Mouse (Mus musculus) kidney, embryonic 15.5 days (tissue): ENCODE measurements around the gene Bend4. TPM values are rescaled to one million over a fixed set of nuclear protein-coding genes. Genes with fewer than 3 reads are reported as not detected.
A peak's percentile ranks its signal among the peaks of the same experiment; 100 is the strongest.

Experiments used
- ATAC-seq: fragments of 200-750 bp; cut with Nextera tagmentation; replicated peaks from 2 replicates; pipeline ENCODE4 v1.8.0; 2017; ENCODE audit warnings: moderate TSS enrichment; ENCODE audit not compliant: low FRiP score
- H3K27ac ChIP-seq: fragments of 300-500 bp; sonication (generic); 2 replicates; pipeline ENCODE4 v1.5.1; 2015; ENCODE audit warnings: mild to moderate bottlenecking, inconsistent platforms
- H3K27me3 ChIP-seq: fragments of 300-500 bp; sonication (generic); 2 replicates; pipeline ENCODE4 v1.6.1; 2015; ENCODE audit warnings: inconsistent platforms
- H3K36me3 ChIP-seq: fragments of 300-500 bp; sonication (generic); 2 replicates; pipeline ENCODE4 v1.6.1; 2015; ENCODE audit warnings: inconsistent platforms
- H3K4me1 ChIP-seq: fragments of 300-500 bp; sonication (generic); 2 replicates; pipeline ENCODE4 v1.6.1; 2015; ENCODE audit warnings: inconsistent platforms
- H3K4me2 ChIP-seq: fragments of 300-500 bp; sonication (generic); 2 replicates; pipeline ENCODE4 v1.6.1; 2015; ENCODE audit warnings: moderate library complexity, mild to moderate bottlenecking, inconsistent platforms
- H3K4me3 ChIP-seq: fragments of 300-500 bp; sonication (generic); replicated peaks from 2 replicates; pipeline ENCODE4 v1.5.1; 2015; ENCODE audit warnings: mild to moderate bottlenecking, inconsistent platforms
- H3K9ac ChIP-seq: fragments of 300-500 bp; sonication (generic); 2 replicates; pipeline ENCODE4 v1.6.1; 2015; ENCODE audit warnings: mild to moderate bottlenecking, inconsistent platforms
- H3K9me3 ChIP-seq: fragments of 300-500 bp; sonication (generic); replicated peaks from 2 replicates; pipeline ENCODE4 v1.6.1; 2016; ENCODE audit warnings: inconsistent platforms
- WGBS: fragments of 180-500 bp; shearing (Covaris S2); methylation state at CpG from one replicate; pipeline ENCODE4 v1.1.7; 2015; ENCODE audit warnings: mixed read lengths; 5-methylcytosine and 5-hydroxymethylcytosine counted together
- polyA plus RNA-seq: library from polyadenylated mRNA; unstranded; fragments of >200 nt; fragmentation: Nextera tagmentation; extraction: Ambion mirVana; gene quantifications from 2 replicates; pipeline ENCODE4 v1.2.1, GENCODE M21; 2015

Gene Bend4
- polyA plus RNA-seq, 1 experiment from 2014 or later, result 6.6 TPM

- no peaks in the 10 kb centered on the region for H3K27me3 ChIP-seq
- ATAC-seq, result no peak
- 0 out of 2 replicates have a peak, but pooled peaks cover under 1% of the 10 kb centered on the region for H3K4me1 ChIP-seq
- no peaks in the 10 kb centered on the region for H3K9me3 ChIP-seq
- H3K36me3 ChIP-seq, result peaks cover 16% of the 10 kb centered on the region; the same call in 1 of the 2 replicates
- H3K4me2 ChIP-seq, result no peak overlapping the region
- no peak overlapping the region for H3K9ac ChIP-seq
- no peak overlapping the region for H3K4me3 ChIP-seq
- WGBS, result 61% methylated on average over 4 of the region's 4 CpGs
- no peak overlapping the region for H3K27ac ChIP-seq
Measured at GRCm38 (mm10) chr5:67410426-67410825, 17.7 kb downstream of the Bend4 start.

- Histone ChIP-seq H3K9me3 (no peaks in the 10 kb centered on the region), H3K36me3 (peaks cover 6% of the 10 kb centered on the region; the same call in 1 of the 2 replicates), H3K9ac (no peak overlapping the region), H3K27me3 (no peaks in the 10 kb centered on the region), H3K4me2 (no peak overlapping the region), H3K4me1 (peaks cover 13% of the 10 kb centered on the region), H3K4me3 (no peak overlapping the region), H3K27ac (no peak overlapping the region)
- WGBS, result 83% methylated on average over 6 of the region's 6 CpGs
- no peak for ATAC-seq
Measured at GRCm38 (mm10) chr5:67408391-67408790, 19.7 kb downstream of the Bend4 start.

GRCm38 (mm10) chr5:67404919-67405318 lies 23.2 kb downstream of the Bend4 start:
- no peak overlapping the region for H3K27ac ChIP-seq
- no peaks in the 10 kb centered on the region for H3K9me3 ChIP-seq
- H3K9ac ChIP-seq, result no peak overlapping the region
- H3K4me1 ChIP-seq, result peaks cover 32% of the 10 kb centered on the region
- 64% methylated on average over 9 of the region's 9 CpGs for WGBS
- H3K27me3 ChIP-seq, result no peaks in the 10 kb centered on the region
- no peak overlapping the region for H3K4me3 ChIP-seq
- H3K4me2 ChIP-seq, result no peak overlapping the region
- H3K36me3 ChIP-seq, result no peaks in the 10 kb centered on the region
- no peak for ATAC-seq

GRCm38 (mm10) chr5:67404380-67404779 lies 23.7 kb downstream of the Bend4 start:
- Histone ChIP-seq H3K4me2 (no peak overlapping the region), H3K9me3 (no peaks in the 10 kb centered on the region), H3K4me3 (no peak overlapping the region), H3K9ac (no peak overlapping the region), H3K4me1 (peaks cover 36% of the 10 kb centered on the region), H3K36me3 (no peaks in the 10 kb centered on the region), H3K27me3 (no peaks in the 10 kb centered on the region), H3K27ac (no peak overlapping the region)
- peak; percentile 31; the same call in 1 of the 2 replicates for ATAC-seq
- WGBS, result 30% methylated on average over 7 of the region's 7 CpGs

GRCm38 (mm10) chr5:67401612-67402011 lies 26.5 kb downstream of the Bend4 start:
- Histone ChIP-seq H3K9ac (no peak overlapping the region), H3K4me2 (peak overlapping the region; percentile 56), H3K27ac (peak overlapping the region; percentile 71), H3K9me3 (no peaks in the 10 kb centered on the region), H3K27me3 (no peaks in the 10 kb centered on the region), H3K4me3 (peak overlapping the region; percentile 29), H3K4me1 (peaks cover 36% of the 10 kb centered on the region), H3K36me3 (peaks cover 22% of the 10 kb centered on the region)
- 27% methylated on average over 9 of the region's 9 CpGs for WGBS
- ATAC-seq, result peak; percentile 76

- Histone ChIP-seq H3K9ac (no peak overlapping the region), H3K4me3 (peak overlapping the region; percentile 29), H3K4me2 (peak overlapping the region; percentile 56), H3K36me3 (peaks cover 27% of the 10 kb centered on the region), H3K4me1 (peaks cover 36% of the 10 kb centered on the region), H3K27ac (peak overlapping the region; percentile 71), H3K27me3 (no peaks in the 10 kb centered on the region), H3K9me3 (no peaks in the 10 kb centered on the region)
- 21% methylated on average over 12 of the region's 12 CpGs for WGBS
- peak; percentile 55; the same call in 1 of the 2 replicates for ATAC-seq
Measured at GRCm38 (mm10) chr5:67400608-67401480, 27.3 kb downstream of the Bend4 start.

- peak overlapping the region; percentile 56 for H3K4me2 ChIP-seq
- ATAC-seq, result no peak
- peaks cover 28% of the 10 kb centered on the region for H3K36me3 ChIP-seq
- no peaks in the 10 kb centered on the region for H3K9me3 ChIP-seq
- no peaks in the 10 kb centered on the region for H3K27me3 ChIP-seq
- H3K4me3 ChIP-seq, result peak overlapping the region; percentile 12; the same call in 1 of the 2 replicates
- 47% methylated on average over 28 of the region's 28 CpGs for WGBS
- 0 out of 2 replicates have a peak overlapping the region, but pooled peaks have one; percentile 22 for H3K27ac ChIP-seq
- peaks cover 32% of the 10 kb centered on the region for H3K4me1 ChIP-seq
- H3K9ac ChIP-seq, result no peak overlapping the region
Measured at GRCm38 (mm10) chr5:67399876-67400607, 28.1 kb downstream of the Bend4 start.

- H3K27ac ChIP-seq, result no peak overlapping the region
- H3K9me3 ChIP-seq, result no peaks in the 10 kb centered on the region
- no peaks in the 10 kb centered on the region for H3K27me3 ChIP-seq
- H3K4me2 ChIP-seq, result no peak overlapping the region
- no peak for ATAC-seq
- 73% methylated on average over 14 of the region's 14 CpGs for whole genome bisulfite sequencing
- H3K9ac ChIP-seq, result no peak overlapping the region
- peaks cover 28% of the 10 kb centered on the region for H3K36me3 ChIP-seq
- H3K4me3 ChIP-seq, result no peak overlapping the region
- peaks cover 23% of the 10 kb centered on the region for H3K4me1 ChIP-seq
Measured at GRCm38 (mm10) chr5:67397186-67397585, 30.9 kb downstream of the Bend4 start.

- WGBS, result 81% methylated on average over 11 of the region's 11 CpGs
- Histone ChIP-seq H3K9me3 (no peaks in the 10 kb centered on the region), H3K36me3 (peaks cover 28% of the 10 kb centered on the region), H3K27me3 (no peaks in the 10 kb centered on the region), H3K4me2 (no peak overlapping the region), H3K9ac (no peak overlapping the region), H3K4me3 (no peak overlapping the region), H3K4me1 (peaks cover 8% of the 10 kb centered on the region), H3K27ac (no peak overlapping the region)
- no peak for ATAC-seq
Measured at GRCm38 (mm10) chr5:67395211-67395851, 32.8 kb downstream of the Bend4 start.

- ATAC-seq, result no peak
- H3K27ac ChIP-seq, result no peak overlapping the region
- H3K27me3 ChIP-seq, result no peaks in the 10 kb centered on the region
- no peaks in the 10 kb centered on the region for H3K9me3 ChIP-seq
- no peaks in the 10 kb centered on the region for H3K4me1 ChIP-seq
- H3K4me3 ChIP-seq, result no peak overlapping the region
- peaks cover 26% of the 10 kb centered on the region for H3K36me3 ChIP-seq
- 89% methylated on average over 6 of the region's 6 CpGs for WGBS
- H3K4me2 ChIP-seq, result no peak overlapping the region
- H3K9ac ChIP-seq, result no peak overlapping the region
Measured at GRCm38 (mm10) chr5:67393951-67394350, 34.2 kb downstream of the Bend4 start.

GRCm38 (mm10) chr5:67382556-67382955 lies 45.6 kb downstream of the Bend4 start:
- WGBS, result 70% methylated on average over 7 of the region's 7 CpGs
- H3K9me3 ChIP-seq, result no peaks in the 10 kb centered on the region
- no peaks in the 10 kb centered on the region for H3K4me1 ChIP-seq
- no peak overlapping the region for H3K9ac ChIP-seq
- no peaks in the 10 kb centered on the region for H3K27me3 ChIP-seq
- no peak overlapping the region for H3K4me3 ChIP-seq
- H3K36me3 ChIP-seq, result no peaks in the 10 kb centered on the region
- no peak overlapping the region for H3K4me2 ChIP-seq
- ATAC-seq, result no peak
- no peak overlapping the region for H3K27ac ChIP-seq

GRCm38 (mm10) chr5:67381690-67382089 lies 46.4 kb downstream of the Bend4 start:
- H3K4me3 ChIP-seq, result no peak overlapping the region
- H3K27ac ChIP-seq, result no peak overlapping the region
- no peak overlapping the region for H3K9ac ChIP-seq
- H3K4me2 ChIP-seq, result no peak overlapping the region
- no peaks in the 10 kb centered on the region for H3K36me3 ChIP-seq
- 90% methylated on average over 2 of the region's 2 CpGs for WGBS
- no peaks in the 10 kb centered on the region for H3K27me3 ChIP-seq
- H3K9me3 ChIP-seq, result no peaks in the 10 kb centered on the region
- no peak for ATAC-seq
- no peaks in the 10 kb centered on the region for H3K4me1 ChIP-seq
